Mouse (Mus musculus): ENCODE results near the gene Pithd1.

Gene Pithd1

DNA sequence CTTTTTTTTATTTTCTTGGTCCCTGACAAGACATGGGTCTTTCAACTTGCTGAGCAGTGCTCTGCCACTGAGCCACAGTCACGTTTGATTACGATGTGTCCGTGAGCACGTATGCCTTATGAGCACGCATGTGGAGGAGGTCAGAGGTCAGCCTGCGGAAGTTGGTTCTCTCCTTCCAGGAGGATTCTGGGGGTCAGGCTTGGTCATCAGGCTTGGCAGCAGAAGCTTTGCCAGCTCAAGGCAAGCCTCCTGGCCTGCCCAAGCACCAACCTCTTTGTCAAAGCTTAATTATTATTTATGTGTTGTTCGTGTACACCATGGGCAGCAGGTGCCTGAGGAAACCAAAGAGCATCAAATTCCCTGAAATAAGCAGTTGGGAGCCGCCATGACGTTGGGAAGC lies 58.7 kb downstream of the Pithd1 start:
- no peak for DNase-seq (ENCODE audit: low spot score)

DNA sequence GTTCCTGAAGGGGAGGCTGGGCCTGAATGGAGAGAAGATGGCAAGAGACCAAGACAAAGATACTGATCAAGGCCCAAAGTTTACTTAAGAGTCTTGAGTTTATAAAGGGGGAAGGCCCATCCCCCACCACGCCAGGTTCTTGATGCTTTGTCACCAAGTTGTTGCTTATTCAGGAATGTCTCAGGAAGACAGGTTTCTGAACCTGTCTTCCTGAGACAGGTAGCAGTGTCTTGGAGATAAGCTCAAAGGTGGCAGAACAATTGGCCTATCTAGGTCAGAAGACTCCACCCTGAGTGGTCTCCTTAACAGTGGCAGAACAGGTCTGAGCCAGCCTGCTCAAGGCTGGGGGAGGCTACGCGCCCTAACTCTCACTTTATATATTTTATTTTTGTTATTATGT lies 60.2 kb downstream of the Pithd1 start:
- no peak for DNase-seq (ENCODE audit: low spot score)

DNA sequence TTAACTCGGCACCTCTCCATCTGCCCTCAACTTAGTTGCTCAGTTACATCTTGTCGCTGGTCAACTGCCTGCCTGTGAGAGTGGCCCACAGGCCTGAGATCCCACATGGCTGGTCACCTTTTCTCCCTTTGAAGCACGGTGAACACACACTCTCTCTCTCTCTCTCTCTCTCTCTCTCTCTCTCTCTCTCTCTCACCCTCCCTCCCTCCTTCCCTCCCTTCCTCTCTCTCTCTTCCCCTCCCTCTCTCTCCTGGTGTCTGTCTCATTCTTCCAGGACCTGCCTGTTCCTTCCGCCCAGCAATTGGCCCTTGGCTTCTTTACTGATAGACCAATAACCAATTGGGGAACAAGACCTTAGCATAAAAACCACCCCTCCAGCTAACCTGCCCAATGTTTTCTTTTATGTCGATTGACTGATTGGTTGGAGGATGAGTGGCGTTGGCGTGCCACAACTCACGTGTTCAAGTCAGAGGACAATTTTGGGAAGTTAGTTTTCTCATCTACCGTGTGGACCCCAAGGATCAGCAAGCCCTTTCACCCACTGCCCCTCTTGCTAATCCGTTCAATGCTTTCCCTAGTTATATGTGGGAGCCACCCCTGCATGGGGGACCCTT lies 60.8 kb downstream of the Pithd1 start:
- DNase-seq (ENCODE audit: low spot score), result no peak
